Mouse (Mus musculus): ENCODE measurements around the gene Hfe. TPM values are rescaled to one million over a fixed set of nuclear protein-coding genes. Genes with fewer than 3 reads are reported as not detected.
A peak's percentile ranks its signal among the peaks of the same experiment; 100 is the strongest.
"Not testable (repeated sequence)": the region's sequence is repeated elsewhere in the genome, so short reads cannot be mapped to it uniquely, and the experiment has no call there.

The Hfe gene
- polyA plus RNA-seq, 1 experiment from 2014 or later, result 3.8 TPM

DNA sequence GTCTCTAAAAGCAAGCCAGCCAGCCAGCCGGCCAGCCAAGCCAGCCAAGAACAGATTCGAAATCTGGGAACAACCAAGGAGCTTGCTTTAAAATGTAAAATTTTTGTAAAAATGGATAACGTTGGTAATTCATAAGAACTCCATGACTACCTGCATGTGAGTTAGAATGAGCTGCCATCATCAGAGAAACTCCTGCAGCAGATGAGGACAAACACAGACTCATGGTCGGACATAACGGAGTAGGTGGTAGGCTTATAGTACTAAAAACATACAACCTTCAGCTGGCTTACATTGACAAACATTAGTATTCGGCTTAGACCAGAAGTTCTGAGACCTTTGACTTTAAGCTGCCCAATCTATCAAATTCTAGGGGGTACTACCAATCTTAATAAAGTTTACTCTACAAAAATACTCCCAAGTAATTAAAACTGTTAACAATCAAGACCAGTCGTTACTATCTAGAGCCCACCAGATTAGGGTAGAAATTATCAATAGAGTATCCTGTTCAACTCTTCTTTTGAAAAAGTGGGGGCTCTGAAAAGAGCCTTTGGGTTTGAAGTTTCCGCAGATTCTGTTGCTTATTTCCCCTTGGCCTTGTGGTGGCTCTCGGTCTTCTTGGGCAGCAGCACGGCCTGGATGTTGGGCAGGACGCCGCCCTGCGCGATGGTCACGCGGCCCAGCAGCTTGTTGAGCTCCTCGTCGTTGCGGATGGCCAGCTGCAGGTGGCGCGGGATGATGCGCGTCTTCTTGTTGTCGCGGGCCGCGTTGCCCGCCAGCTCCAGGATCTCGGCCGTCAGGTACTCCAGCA, 27.5 kb downstream of the Hfe start:
- Histone ChIP-seq H3K4me2 (peak overlapping the region; percentile 57), H3K4me3 (replicated peaks) (peak overlapping the region; percentile 39), H3K4me1 (replicated peaks) (peaks cover 15% of the 10 kb centered on the region), H3K27ac (peak overlapping the region; percentile 94), H3K9ac (replicated peaks) (peak overlapping the region; percentile 63)
- WGBS, result 12% methylated on average over 16 of the region's 30 CpGs
- not testable (repeated sequence) for H3K27me3 ChIP-seq; ATAC-seq (ENCODE audit: insufficient number of reproducible peaks, insufficient read depth, low FRiP score, low TSS enrichment, low read depth); H3K9me3 ChIP-seq; H3K36me3 ChIP-seq

DNA sequence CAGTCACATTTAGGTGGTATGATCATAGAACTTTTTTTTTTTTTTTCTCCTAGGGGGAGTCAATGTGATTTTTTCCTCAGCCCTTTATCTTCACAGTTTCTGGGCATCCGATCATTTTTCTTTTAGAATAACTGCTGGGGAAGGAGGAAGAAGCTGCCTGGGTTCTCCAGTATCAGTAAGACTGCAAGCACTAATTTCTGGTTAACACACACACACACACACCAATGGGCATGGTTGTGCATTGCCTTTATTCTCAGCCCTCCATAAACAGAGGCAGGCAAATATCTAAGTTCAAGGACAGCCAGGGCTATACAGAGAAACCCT, 28.1 kb downstream of the Hfe start:
- H3K27ac ChIP-seq, result peak overlapping the region; percentile 94
- H3K36me3 ChIP-seq, result no peaks in the 10 kb centered on the region
- peaks cover 15% of the 10 kb centered on the region for H3K4me1 ChIP-seq (replicated peaks)
- peak overlapping the region; percentile 63 for H3K9ac ChIP-seq (replicated peaks)
- 76% methylated on average over 1 of the region's 1 CpGs for whole genome bisulfite sequencing
- H3K27me3 ChIP-seq, result no peaks in the 10 kb centered on the region
- H3K4me2 ChIP-seq, result peak overlapping the region; percentile 57
- H3K9me3 ChIP-seq, result no peaks in the 10 kb centered on the region
- peak overlapping the region; percentile 39 for H3K4me3 ChIP-seq (replicated peaks)
- ATAC-seq (ENCODE audit: insufficient number of reproducible peaks, insufficient read depth, low FRiP score, low TSS enrichment, low read depth), result no peak

DNA sequence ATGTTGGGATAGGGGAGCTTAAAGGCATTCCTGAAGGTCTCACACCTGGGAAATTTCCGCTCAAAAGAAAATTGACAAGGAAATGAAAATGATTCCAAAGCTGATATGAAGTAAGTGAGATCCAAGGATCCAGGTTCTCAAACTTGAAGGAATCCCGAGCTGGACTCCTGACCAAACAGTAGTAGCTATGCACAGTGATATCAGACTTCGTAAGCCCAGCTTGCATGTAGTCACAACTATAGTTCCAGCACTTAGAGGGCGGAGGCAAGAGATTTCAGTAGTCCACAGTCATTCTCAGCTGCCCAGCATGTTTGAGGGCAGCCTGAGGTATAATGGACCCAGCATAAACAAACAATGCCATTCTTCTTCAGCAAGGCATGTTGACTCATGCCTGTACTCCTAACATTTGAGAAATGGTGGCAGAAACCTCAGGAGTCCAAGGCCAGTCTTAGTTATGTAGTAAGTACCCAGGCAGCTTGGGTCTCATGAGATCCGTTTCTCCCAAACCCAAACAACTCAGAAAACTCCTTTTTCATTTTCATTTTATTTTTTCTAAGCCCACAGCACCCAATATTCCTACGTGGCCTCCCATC, 28.6 kb downstream of the Hfe start:
- peak overlapping the region; percentile 57 for H3K4me2 ChIP-seq
- no peak for ATAC-seq (ENCODE audit: insufficient number of reproducible peaks, insufficient read depth, low FRiP score, low TSS enrichment, low read depth)
- WGBS, result 93% methylated on average over 6 of the region's 6 CpGs
- H3K27me3 ChIP-seq, result no peaks in the 10 kb centered on the region
- H3K9ac ChIP-seq (replicated peaks), result no peak overlapping the region
- H3K4me1 ChIP-seq (replicated peaks), result peaks cover 15% of the 10 kb centered on the region
- peak overlapping the region; percentile 94 for H3K27ac ChIP-seq
- H3K4me3 ChIP-seq (replicated peaks), result no peak overlapping the region
- no peaks in the 10 kb centered on the region for H3K36me3 ChIP-seq
- no peaks in the 10 kb centered on the region for H3K9me3 ChIP-seq

- ATAC-seq (ENCODE audit: insufficient number of reproducible peaks, insufficient read depth, low FRiP score, low TSS enrichment, low read depth), result no peak
- Histone ChIP-seq H3K36me3 (no peaks in the 10 kb centered on the region), H3K4me1 (replicated peaks) (no peaks in the 10 kb centered on the region), H3K27ac (no peak overlapping the region), H3K9me3 (no peaks in the 10 kb centered on the region), H3K27me3 (no peaks in the 10 kb centered on the region), H3K9ac (replicated peaks) (no peak overlapping the region), H3K4me2 (no peak overlapping the region), H3K4me3 (replicated peaks) (no peak overlapping the region)
- WGBS, result 78% methylated on average over 3 of the region's 3 CpGs
These were observed 48.1 kb downstream of the Hfe start for GRCm38 (mm10) chr13:23662536-23662935.

GRCm38 (mm10) chr13:23659636-23660366, 50.9 kb downstream of the Hfe start:
- Histone ChIP-seq H3K4me1 (replicated peaks) (no peaks in the 10 kb centered on the region), H3K9ac (replicated peaks) (no peak overlapping the region), H3K27ac (no peak overlapping the region), H3K36me3 (no peaks in the 10 kb centered on the region), H3K9me3 (no peaks in the 10 kb centered on the region), H3K4me2 (no peak overlapping the region), H3K4me3 (replicated peaks) (no peak overlapping the region), H3K27me3 (no peaks in the 10 kb centered on the region)
- WGBS, result 81% methylated on average over 6 of the region's 6 CpGs
- no peak for ATAC-seq (ENCODE audit: insufficient number of reproducible peaks, insufficient read depth, low FRiP score, low TSS enrichment, low read depth)

Small RNA genes lying within 50 kb of the gene (microRNA-seq; reads per million reads assigned to microRNA genes)
- gene Gm44314 (not detected), gene Gm44350 (not detected), gene Gm44484 (not detected)

Other genes starting within 250 kb of the Hfe start
- 0.10 and 0.12 TPM in 2 replicates for gene Btn1a1, start 245.0 kb downstream of the Hfe start, polyA plus RNA-seq (2016; fragmentation: Nextera tagmentation; extraction: Ambion mirVana)
- 1.8 and 1.9 TPM in 2 replicates for gene Btn2a2, start 222.0 kb downstream of the Hfe start, polyA plus RNA-seq (2016; fragmentation: Nextera tagmentation; extraction: Ambion mirVana)
- 6.0 and 9.0 TPM in 2 replicates for gene Hist1h4h, start 179.8 kb downstream of the Hfe start, polyA plus RNA-seq (2016; fragmentation: Nextera tagmentation; extraction: Ambion mirVana)
- gene Hist1h2af, start 176.9 kb downstream of the Hfe start, polyA plus RNA-seq (2016; fragmentation: Nextera tagmentation; extraction: Ambion mirVana), result 9.8 and 16.3 TPM in 2 replicates
- 10.5 and 17.3 TPM in 2 replicates for gene Hist1h3g, start 175.4 kb downstream of the Hfe start, polyA plus RNA-seq (2016; fragmentation: Nextera tagmentation; extraction: Ambion mirVana)
- gene Hist1h2bh, start 167.5 kb downstream of the Hfe start, polyA plus RNA-seq (2016; fragmentation: Nextera tagmentation; extraction: Ambion mirVana), result 1.4 TPM in 2 replicates
- gene Hist1h3f, start 166.8 kb downstream of the Hfe start, polyA plus RNA-seq (2016; fragmentation: Nextera tagmentation; extraction: Ambion mirVana), result 2.1 and 3.2 TPM in 2 replicates
- 2.7 and 3.6 TPM in 2 replicates for gene Hist1h4f, start 159.2 kb downstream of the Hfe start, polyA plus RNA-seq (2016; fragmentation: Nextera tagmentation; extraction: Ambion mirVana)
- 0.58 and 0.80 TPM in 2 replicates for gene Hist1h1d, start 157.6 kb downstream of the Hfe start, polyA plus RNA-seq (2016; fragmentation: Nextera tagmentation; extraction: Ambion mirVana)
- 11.1 and 12.8 TPM in 2 replicates for gene Hist1h3e, start 148.5 kb downstream of the Hfe start, polyA plus RNA-seq (2016; fragmentation: Nextera tagmentation; extraction: Ambion mirVana)
- 153 and 213 TPM in 2 replicates for gene Hist1h2ae, start 139.6 kb downstream of the Hfe start, polyA plus RNA-seq (2016; fragmentation: Nextera tagmentation; extraction: Ambion mirVana)
- gene Hist1h2bg, start 139.5 kb downstream of the Hfe start, polyA plus RNA-seq (2016; fragmentation: Nextera tagmentation; extraction: Ambion mirVana), result 16.5 and 25.4 TPM in 2 replicates
- 12.5 and 21.2 TPM in 2 replicates for gene Hist1h2bf, start 136.7 kb downstream of the Hfe start, polyA plus RNA-seq (2016; fragmentation: Nextera tagmentation; extraction: Ambion mirVana)
- 1.9 and 2.7 TPM in 2 replicates for gene Hist1h2ad, start 136.5 kb downstream of the Hfe start, polyA plus RNA-seq (2016; fragmentation: Nextera tagmentation; extraction: Ambion mirVana)
- 9.5 and 11.3 TPM in 2 replicates for gene Hist1h3d, start 135.1 kb downstream of the Hfe start, polyA plus RNA-seq (2016; fragmentation: Nextera tagmentation; extraction: Ambion mirVana)
- 139 and 158 TPM in 2 replicates for gene Hist1h4d, start 129.3 kb downstream of the Hfe start, polyA plus RNA-seq (2016; fragmentation: Nextera tagmentation; extraction: Ambion mirVana)
- gene Hist1h2be, start 89.7 kb downstream of the Hfe start, polyA plus RNA-seq (2016; fragmentation: Nextera tagmentation; extraction: Ambion mirVana), result 2.2 and 3.7 TPM in 2 replicates
- 24.6 and 30.8 TPM in 2 replicates for gene Hist1h1e, start 88.3 kb downstream of the Hfe start, polyA plus RNA-seq (2016; fragmentation: Nextera tagmentation; extraction: Ambion mirVana)
- gene Hist1h2ac, start 26.9 kb downstream of the Hfe start, polyA plus RNA-seq (2016; fragmentation: Nextera tagmentation; extraction: Ambion mirVana), result 1.1 and 1.3 TPM in 2 replicates
- gene Hist1h2bc, start 26.7 kb downstream of the Hfe start, polyA plus RNA-seq (2016; fragmentation: Nextera tagmentation; extraction: Ambion mirVana), result 29.3 and 33.7 TPM in 2 replicates
- gene Hist1h1t, start 15.0 kb downstream of the Hfe start, polyA plus RNA-seq (2016; fragmentation: Nextera tagmentation; extraction: Ambion mirVana), result not detected in 2 replicates
- gene Hist1h4c, start 12.4 kb downstream of the Hfe start, polyA plus RNA-seq (2016; fragmentation: Nextera tagmentation; extraction: Ambion mirVana), result 13.4 and 18.4 TPM in 2 replicates
- 20.1 and 21.4 TPM in 2 replicates for gene Hist1h1c, start 28.0 kb upstream of the Hfe start, polyA plus RNA-seq (2016; fragmentation: Nextera tagmentation; extraction: Ambion mirVana)
- gene Hist1h3c, start 34.7 kb upstream of the Hfe start, polyA plus RNA-seq (2016; fragmentation: Nextera tagmentation; extraction: Ambion mirVana), result 20.7 and 22.1 TPM in 2 replicates
- gene Hist1h2bb, start 35.9 kb upstream of the Hfe start, polyA plus RNA-seq (2016; fragmentation: Nextera tagmentation; extraction: Ambion mirVana), result 6.3 and 6.7 TPM in 2 replicates
- gene Hist1h2ab, start 40.3 kb upstream of the Hfe start, polyA plus RNA-seq (2016; fragmentation: Nextera tagmentation; extraction: Ambion mirVana), result 77.8 and 92.9 TPM in 2 replicates
- 17.7 and 30.1 TPM in 2 replicates for gene Hist1h3b, start 41.4 kb upstream of the Hfe start, polyA plus RNA-seq (2016; fragmentation: Nextera tagmentation; extraction: Ambion mirVana)
- 9.1 and 10.7 TPM in 2 replicates for gene Hist1h4b, start 46.2 kb upstream of the Hfe start, polyA plus RNA-seq (2016; fragmentation: Nextera tagmentation; extraction: Ambion mirVana)
- 1.2 and 1.4 TPM in 2 replicates for gene Hist1h4a, start 50.4 kb upstream of the Hfe start, polyA plus RNA-seq (2016; fragmentation: Nextera tagmentation; extraction: Ambion mirVana)
- 11.9 and 12.8 TPM in 2 replicates for gene Hist1h3a, start 51.5 kb upstream of the Hfe start, polyA plus RNA-seq (2016; fragmentation: Nextera tagmentation; extraction: Ambion mirVana)
- gene Hist1h1a, start 52.8 kb upstream of the Hfe start, polyA plus RNA-seq (2016; fragmentation: Nextera tagmentation; extraction: Ambion mirVana), result 6.3 and 7.4 TPM in 2 replicates
- 0.16 TPM in 1 of 2 replicates, not detected in the other for gene Trim38, start 59.1 kb upstream of the Hfe start, polyA plus RNA-seq (2016; fragmentation: Nextera tagmentation; extraction: Ambion mirVana)
- gene Slc17a2, start 96.1 kb upstream of the Hfe start, polyA plus RNA-seq (2016; fragmentation: Nextera tagmentation; extraction: Ambion mirVana), result not detected in 2 replicates
- 0.06 TPM in 1 of 2 replicates, not detected in the other for gene Slc17a3, start 128.6 kb upstream of the Hfe start, polyA plus RNA-seq (2016; fragmentation: Nextera tagmentation; extraction: Ambion mirVana)
- not detected in 2 replicates for gene Slc17a1, start 156.9 kb upstream of the Hfe start, polyA plus RNA-seq (2016; fragmentation: Nextera tagmentation; extraction: Ambion mirVana)
- gene Slc17a4, start 204.2 kb upstream of the Hfe start, polyA plus RNA-seq (2016; fragmentation: Nextera tagmentation; extraction: Ambion mirVana), result not detected in 2 replicates
- not detected in 2 replicates for gene Hist1h2ba, start 223.3 kb upstream of the Hfe start, polyA plus RNA-seq (2016; fragmentation: Nextera tagmentation; extraction: Ambion mirVana)
- not detected in 2 replicates for gene Hist1h2aa, start 223.6 kb upstream of the Hfe start, polyA plus RNA-seq (2016; fragmentation: Nextera tagmentation; extraction: Ambion mirVana)